Mouse (Mus musculus): ENCODE measurements around the gene Ctps2. TPM values are rescaled to one million over a fixed set of nuclear protein-coding genes. Genes with fewer than 3 reads are reported as not detected.

Ctps2 gene
- total RNA-seq, 2 experiments from 2014 or later: 91.3 to 119 TPM

DNA sequence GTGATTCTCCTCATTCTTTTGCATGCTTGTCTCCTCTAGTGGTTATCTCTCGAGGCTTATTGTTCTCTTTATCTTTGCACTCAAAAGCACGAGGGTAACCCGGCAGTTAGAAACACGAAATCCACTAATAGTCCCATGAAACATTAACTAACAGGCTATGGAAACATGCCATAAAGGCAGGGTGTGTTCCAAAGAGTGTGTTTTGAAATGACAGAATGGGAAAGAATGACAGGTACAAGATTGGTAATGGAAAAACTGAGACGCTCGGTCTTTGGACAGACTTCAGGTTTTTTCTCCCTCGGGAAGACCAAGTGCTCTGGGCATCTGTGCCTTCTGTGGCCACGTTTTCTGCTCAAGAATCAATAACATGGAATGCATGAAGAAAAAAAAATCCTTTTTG lies 66.4 kb downstream of the Ctps2 start:
- no peak for ATAC-seq (replicated peaks; ENCODE audit: poor library complexity, severe bottlenecking)

DNA sequence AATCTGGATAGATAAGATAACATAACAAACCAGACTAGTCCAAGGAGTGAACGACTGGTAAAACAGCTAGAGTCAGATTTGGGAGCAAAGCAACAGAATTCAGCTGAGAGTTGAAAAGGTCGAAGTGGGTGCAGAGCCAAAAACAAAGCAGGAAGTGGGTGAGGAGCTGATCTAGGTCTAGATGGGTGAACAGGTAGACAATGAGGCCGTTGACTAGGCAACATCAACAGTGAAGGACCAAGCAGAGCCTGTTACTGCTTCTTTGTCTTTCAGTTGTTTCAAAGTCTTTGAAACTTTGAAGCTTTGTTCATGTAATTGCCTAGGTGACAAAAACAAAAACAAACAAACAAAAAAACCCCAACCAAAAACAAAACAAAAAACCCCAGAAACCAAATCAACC lies 75.2 kb downstream of the Ctps2 start:
- no peak for ATAC-seq (replicated peaks; ENCODE audit: poor library complexity, severe bottlenecking)

DNA sequence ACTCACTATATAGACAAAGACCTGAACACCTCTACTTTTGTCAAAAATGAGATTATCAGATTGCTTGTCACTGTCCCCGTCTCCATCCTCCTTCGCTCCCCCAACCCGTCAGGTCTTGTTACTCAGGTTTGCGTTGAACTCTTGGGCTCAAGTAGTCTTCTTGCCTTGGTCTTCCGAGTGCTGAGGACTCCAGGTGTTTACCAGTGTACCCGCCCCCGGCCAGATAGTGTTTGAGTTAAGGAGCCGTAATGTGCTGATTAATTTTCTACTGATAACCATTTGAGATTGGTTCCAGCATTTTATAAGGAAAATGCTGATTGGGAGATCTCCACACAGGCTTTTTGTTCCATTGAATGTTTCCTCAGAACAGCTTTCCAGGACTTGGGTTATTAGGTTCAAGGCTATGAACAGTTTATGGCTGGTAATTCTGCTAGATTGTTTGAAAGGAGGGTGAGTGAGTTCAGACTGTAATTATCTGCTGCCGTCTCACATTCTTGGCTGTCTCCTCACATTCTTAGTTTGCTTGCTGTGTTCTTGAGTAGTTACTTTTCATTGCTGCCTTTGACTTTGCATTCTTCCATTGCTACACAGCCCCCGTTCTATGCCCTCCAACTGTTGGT lies 85.9 kb downstream of the Ctps2 start:
- ATAC-seq (replicated peaks; ENCODE audit: poor library complexity, severe bottlenecking): no peak

DNA sequence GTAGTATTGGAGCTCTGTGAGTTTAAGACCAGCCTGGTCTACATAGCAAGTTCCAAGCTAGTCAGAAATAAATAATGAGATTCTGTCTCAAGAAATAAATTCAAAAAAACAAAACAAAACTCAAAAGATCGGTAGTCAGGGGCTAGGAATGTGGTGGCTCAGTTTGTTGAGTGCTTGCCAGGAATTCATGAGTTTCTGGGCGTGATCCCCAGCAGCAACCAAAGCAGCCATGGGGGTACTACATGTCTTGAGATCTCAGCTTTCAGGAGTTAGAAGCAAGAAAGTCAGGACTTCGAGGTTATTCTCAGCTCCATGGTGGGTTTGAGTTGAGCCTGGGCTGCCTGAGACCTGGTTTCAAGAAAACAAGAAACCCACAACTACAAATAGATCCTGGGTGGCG lies 90.4 kb downstream of the Ctps2 start:
- no peak for ATAC-seq (replicated peaks; ENCODE audit: poor library complexity, severe bottlenecking)

DNA sequence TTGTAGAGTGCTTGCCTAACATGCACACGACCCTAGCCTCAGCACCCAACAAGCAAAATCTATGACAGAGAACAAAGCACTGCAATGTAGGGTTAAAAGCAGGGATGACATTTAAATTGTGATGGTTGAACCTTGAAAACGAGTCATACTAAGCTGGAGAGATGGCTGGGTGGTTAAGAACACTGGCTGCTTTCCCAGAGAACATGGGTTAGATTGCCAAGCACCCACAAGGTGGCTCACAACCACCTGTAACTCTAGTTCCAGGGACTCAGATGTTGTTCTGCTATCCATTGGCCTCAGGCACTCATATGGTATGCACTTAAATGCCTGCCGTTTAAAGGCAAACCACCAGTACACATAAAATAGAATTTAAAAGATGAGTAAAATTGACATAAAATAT lies 91.1 kb downstream of the Ctps2 start:
- ATAC-seq (replicated peaks; ENCODE audit: poor library complexity, severe bottlenecking): no peak

DNA sequence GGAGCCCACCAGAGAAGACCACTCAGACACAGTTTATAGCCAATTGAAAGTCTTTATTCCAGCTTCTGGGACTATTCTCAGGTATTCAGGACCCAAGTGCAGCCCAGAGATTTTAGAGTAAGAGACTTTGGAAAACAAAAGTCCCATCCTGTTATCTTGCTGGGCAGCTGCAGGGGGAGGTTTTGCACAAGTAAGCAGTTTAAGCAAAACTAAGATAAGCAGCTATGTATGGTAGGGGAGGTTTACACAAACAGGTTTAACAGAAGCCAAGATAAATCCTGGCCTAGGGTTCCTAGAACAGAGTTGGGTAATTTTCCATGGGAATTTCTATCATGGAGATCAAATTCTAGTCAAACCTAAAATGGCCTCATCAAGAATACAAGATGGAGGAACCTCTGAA lies 126.8 kb downstream of the Ctps2 start:
- no peak for ATAC-seq (replicated peaks; ENCODE audit: poor library complexity, severe bottlenecking)

DNA sequence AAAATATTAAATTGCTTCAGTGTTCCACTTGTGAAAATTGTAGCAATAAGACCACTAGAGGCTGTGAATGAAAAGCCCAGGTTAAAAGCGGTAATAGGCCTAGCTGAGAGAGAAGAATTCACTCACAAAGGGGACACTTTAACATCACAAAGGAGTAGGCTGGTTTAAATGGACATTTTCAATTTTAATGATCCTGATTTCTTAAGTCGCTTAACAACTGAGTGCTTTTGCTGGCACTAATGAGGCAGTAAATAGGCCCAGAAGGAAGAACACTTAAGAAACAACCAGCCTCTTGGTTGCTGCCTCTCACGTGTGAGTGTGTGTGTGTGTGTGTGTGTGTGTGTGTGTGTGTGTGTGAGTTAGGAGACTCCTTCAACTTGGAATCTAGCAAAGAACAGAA lies 137.7 kb downstream of the Ctps2 start:
- ATAC-seq (replicated peaks; ENCODE audit: poor library complexity, severe bottlenecking): no peak

DNA sequence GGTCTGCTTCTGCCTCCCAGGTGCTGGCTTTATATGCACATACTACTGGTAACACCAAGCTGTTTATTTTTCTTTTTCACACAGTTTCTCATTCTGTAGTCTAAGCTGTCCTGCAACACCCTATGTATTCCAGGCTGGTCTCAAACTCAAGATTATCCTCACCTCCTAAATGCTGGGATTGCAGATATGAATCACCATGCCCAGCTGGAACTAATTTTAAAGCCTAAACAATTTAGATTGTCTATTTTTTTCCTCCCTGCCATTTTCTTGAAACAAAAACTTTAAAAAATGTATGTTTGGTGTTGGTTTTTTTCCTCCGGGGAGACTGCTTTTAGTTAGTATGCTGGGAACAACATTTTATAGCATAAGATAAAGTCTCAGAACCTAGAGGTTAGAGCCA lies 141.7 kb downstream of the Ctps2 start:
- no peak for ATAC-seq (replicated peaks; ENCODE audit: poor library complexity, severe bottlenecking)

DNA sequence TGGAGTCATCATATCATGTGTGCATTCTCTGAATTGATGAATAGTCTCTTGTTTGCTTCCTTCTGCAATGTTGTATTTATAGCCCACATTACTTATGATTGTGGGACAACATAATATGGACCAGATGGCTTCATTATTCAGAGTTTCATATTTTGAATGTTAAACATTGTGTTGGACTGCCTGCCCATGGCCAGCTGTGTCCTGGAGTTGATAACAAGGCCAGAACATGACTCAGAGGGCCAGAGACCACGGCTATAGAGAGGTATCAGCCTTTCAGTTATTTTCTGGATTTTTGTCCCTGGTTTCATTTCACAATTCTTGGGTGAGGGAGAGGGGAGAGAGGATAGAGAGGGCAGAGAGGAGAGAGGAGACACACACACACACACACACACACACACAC lies 162.9 kb downstream of the Ctps2 start:
- ATAC-seq (replicated peaks; ENCODE audit: poor library complexity, severe bottlenecking): no peak

Other genes starting within 250 kb of the Ctps2 start
- 185 and 255 TPM in 2 replicates for gene Rbbp7, start 140.8 kb upstream of the Ctps2 start, total RNA-seq (2014; fragmentation: Nextera tagmentation)
- gene Rbbp7, start 140.8 kb upstream of the Ctps2 start, total RNA-seq (2017): 276 and 296 TPM in 2 replicates
- 21.9 and 26.4 TPM in 2 replicates for gene Txlng, start 71.8 kb upstream of the Ctps2 start, total RNA-seq (2014; fragmentation: Nextera tagmentation)
- 39.6 and 41.4 TPM in 2 replicates for gene Txlng, start 71.8 kb upstream of the Ctps2 start, total RNA-seq (2017)
- gene Syap1, start 12.8 kb upstream of the Ctps2 start, total RNA-seq (2014; fragmentation: Nextera tagmentation): 11.4 and 16.9 TPM in 2 replicates
- gene Syap1, start 12.8 kb upstream of the Ctps2 start, total RNA-seq (2017): 33.9 and 36.4 TPM in 2 replicates
- not detected in 2 replicates for gene S100g, start 63.4 kb downstream of the Ctps2 start, total RNA-seq (2014; fragmentation: Nextera tagmentation)
- gene S100g, start 63.4 kb downstream of the Ctps2 start, total RNA-seq (2017): not detected in 2 replicates